Mouse (Mus musculus): ENCODE measurements around the gene Isg15.

The Isg15 gene

GRCm38 (mm10) chr4:156202462-156202893 is 1.9 kb upstream of the Isg15 start:
- DNase-seq: no peak

GRCm38 (mm10) chr4:156197829-156198205 is 2.8 kb downstream of the Isg15 start:
- DNase-seq: peak; percentile 93 to 94

GRCm38 (mm10) chr4:156197131-156197828 is 3.3 kb downstream of the Isg15 start, which contains the start of gene Agrn:
Agrn (minus strand) TSS chr4:156197488.
- DNase-seq: peak; percentile 81 to 87

GRCm38 (mm10) chr4:156195927-156196870 is 4.4 kb downstream of the Isg15 start:
- DNase-seq: peak; percentile 68 to 79

- no peak for DNase-seq
These were observed 6.3 kb downstream of the Isg15 start for GRCm38 (mm10) chr4:156194346-156194745.

GRCm38 (mm10) chr4:156193906-156194305 is 6.7 kb downstream of the Isg15 start:
- DNase-seq: no peak

GRCm38 (mm10) chr4:156193200-156193590 is 7.4 kb downstream of the Isg15 start:
- peak in 1 of 2 experiments; percentile 26 for DNase-seq

- peak; percentile 91 to 94 for DNase-seq
These were observed 8.0 kb downstream of the Isg15 start for GRCm38 (mm10) chr4:156192421-156193199.

GRCm38 (mm10) chr4:156188811-156189323 is 11.8 kb downstream of the Isg15 start:
- peak; percentile 74 to 75 for DNase-seq

GRCm38 (mm10) chr4:156188162-156188810 is 12.3 kb downstream of the Isg15 start:
- no peak for DNase-seq

GRCm38 (mm10) chr4:156185950-156186850 is 14.4 kb downstream of the Isg15 start:
- DNase-seq: peak; percentile 60 to 67

- peak; percentile 31 to 39 for DNase-seq
These were observed 15.1 kb downstream of the Isg15 start for GRCm38 (mm10) chr4:156185456-156185949.

GRCm38 (mm10) chr4:156184291-156184954 is 16.2 kb downstream of the Isg15 start:
- peak in 1 of 2 experiments; percentile 28 for DNase-seq

- DNase-seq: no peak
These were observed 16.9 kb downstream of the Isg15 start for GRCm38 (mm10) chr4:156183747-156184146.

GRCm38 (mm10) chr4:156177630-156178029 is 23.0 kb downstream of the Isg15 start:
- DNase-seq: no peak

GRCm38 (mm10) chr4:156171828-156172227 is 28.8 kb downstream of the Isg15 start:
- DNase-seq: no peak

GRCm38 (mm10) chr4:156169129-156169528 is 31.5 kb downstream of the Isg15 start:
- DNase-seq: no peak

GRCm38 (mm10) chr4:156168611-156169010 is 32.0 kb downstream of the Isg15 start:
- no peak for DNase-seq

GRCm38 (mm10) chr4:156166477-156166876 is 34.1 kb downstream of the Isg15 start:
- no peak for DNase-seq

GRCm38 (mm10) chr4:156154771-156155170 is 45.8 kb downstream of the Isg15 start:
- no peak for DNase-seq

Measured in cerebellum, postnatal 10 days (tissue).